Comparison of ENCODE assay signal across 9 mouse cellular contexts in genomic region chr7:25282731-25283211, GRCm38 (mm10). TPM values are rescaled to one million over a fixed set of nuclear protein-coding genes. Genes with fewer than 3 reads are reported as not detected.
DNase-seq lines count a peak whose midpoint lies in the region; ATAC-seq and TF ChIP-seq lines count a peak whose summit lies in the region.
"Had no signal": no experiment of that assay in that cellular context is flagged by ENCODE, and none has a peak within 500 bp of the region (broad histone marks: within the 10 kb centered on the region; RNA-seq: fewer than 3 reads in every experiment).

No protein-coding gene starts in this region.

- DNase-seq in CD4-positive, CD25-positive, alpha-beta regulatory T cell, adult 2 months (ENCODE audit: low read depth, low spot score), result peak; percentile 60
- DNase-seq in embryonic facial prominence, embryonic 10.5 days (ENCODE audit: low spot score), result no peak
- DNase-seq in heart, postnatal 10 days, result peak; percentile 61 to 65
- peak; percentile 62 for DNase-seq in midbrain, embryonic 14.5 days
- DNase-seq in thymus, postnatal 4 days, result peak; percentile 61

- H3K4me1 ChIP-seq in E14TG2a.4 (replicated peaks; ENCODE audit: low read depth, low read length), result peaks cover 73% of the 10 kb centered on the region
- peaks cover 62% of the 10 kb centered on the region for H3K4me1 ChIP-seq in embryonic facial prominence, embryonic 10.5 days
- peaks cover 48% of the 10 kb centered on the region for H3K4me1 ChIP-seq in limb, embryonic 12.5 days (replicated peaks)
- peaks cover 48% of the 10 kb centered on the region for H3K4me1 ChIP-seq in midbrain, embryonic 14.5 days (ENCODE audit: control insufficient read depth, insufficient read depth, low read length)

- peak overlapping the region; percentile 98 for H3K4me2 ChIP-seq in limb, embryonic 12.5 days
- H3K4me2 ChIP-seq in midbrain, embryonic 14.5 days (ENCODE audit: low read length), result peak overlapping the region; percentile 83

- WGBS in embryonic facial prominence, embryonic 10.5 days, result under 1% methylated on average over 36 of the region's 36 CpGs
- 1% methylated on average over 24 of the region's 36 CpGs for WGBS in limb, embryonic 12.5 days
- WGBS in midbrain, embryonic 14.5 days, result under 1% methylated on average over 36 of the region's 36 CpGs

- intact Hi-C loops in heart, postnatal 10 days (cut with DNase I), result loop anchor here (2.0 to 5.0 kb wide), 3 partner anchors 14 to 95 kb away; partner anchors contain the start of genes Megf8 and Pafah1b3

- H3K4me3 ChIP-seq in E14TG2a.4 (replicated peaks; ENCODE audit: low read length), result peak overlapping the region; percentile 91
- H3K4me3 ChIP-seq in embryonic facial prominence, embryonic 10.5 days, result peak overlapping the region; percentile 72
- peak overlapping the region; percentile 78 for H3K4me3 ChIP-seq in limb, embryonic 12.5 days (replicated peaks)
- peak overlapping the region; percentile 77 for H3K4me3 ChIP-seq in midbrain, embryonic 14.5 days (replicated peaks; ENCODE audit: low read depth, low read length)

- peak overlapping the region; percentile 81 for H3K9ac ChIP-seq in limb, embryonic 12.5 days (replicated peaks)
- peak overlapping the region; percentile 78 for H3K9ac ChIP-seq in midbrain, embryonic 14.5 days (replicated peaks; ENCODE audit: low read length)

- no peaks in the 10 kb centered on the region for H3K9me3 ChIP-seq in E14TG2a.4 (ENCODE audit: low read length)
- no peaks in the 10 kb centered on the region for H3K9me3 ChIP-seq in embryonic facial prominence, embryonic 10.5 days
- H3K9me3 ChIP-seq in limb, embryonic 12.5 days, result no peaks in the 10 kb centered on the region
- no peaks in the 10 kb centered on the region for H3K9me3 ChIP-seq in midbrain, embryonic 14.5 days (ENCODE audit: control insufficient read depth, low read length)

- H3K36me3 ChIP-seq in E14TG2a.4 (ENCODE audit: insufficient read depth, low read length), result peaks cover 40% of the 10 kb centered on the region
- H3K36me3 ChIP-seq in embryonic facial prominence, embryonic 10.5 days (replicated peaks), result peaks cover 34% of the 10 kb centered on the region
- H3K36me3 ChIP-seq in limb, embryonic 12.5 days, result peaks cover 32% of the 10 kb centered on the region
- H3K36me3 ChIP-seq in midbrain, embryonic 14.5 days (ENCODE audit: control insufficient read depth, insufficient read depth, low read length), result peaks cover 32% of the 10 kb centered on the region

- no peaks in the 10 kb centered on the region for H3K27me3 ChIP-seq in E14TG2a.4 (ENCODE audit: insufficient read depth, low read length)
- H3K27me3 ChIP-seq in embryonic facial prominence, embryonic 10.5 days (replicated peaks; ENCODE audit: low read depth, poor library complexity, severe bottlenecking), result no peaks in the 10 kb centered on the region
- no peaks in the 10 kb centered on the region for H3K27me3 ChIP-seq in limb, embryonic 12.5 days
- no peaks in the 10 kb centered on the region for H3K27me3 ChIP-seq in midbrain, embryonic 14.5 days (ENCODE audit: control insufficient read depth, insufficient read depth, low read length)

- TF ChIP-seq CTCF in E14TG2a.4 (conservative IDR thresholded peaks at IDR 0.05; ENCODE audit: low read length), result no peak

- ATAC-seq in CD4-positive, CD25-positive, alpha-beta regulatory T cell, adult 4 months, result no peak
- ATAC-seq in limb, embryonic 12.5 days (ENCODE audit: insufficient number of reproducible peaks, insufficient read depth, low FRiP score, low TSS enrichment, low read depth), result no peak
- no peak for ATAC-seq in midbrain, embryonic 14.5 days (ENCODE audit: low FRiP score, low TSS enrichment)

- H3K27ac ChIP-seq in embryonic facial prominence, embryonic 10.5 days (replicated peaks), result peak overlapping the region; percentile 98
- peak overlapping the region; percentile 100 for H3K27ac ChIP-seq in limb, embryonic 12.5 days
- peak overlapping the region; percentile 99 for H3K27ac ChIP-seq in midbrain, embryonic 14.5 days (replicated peaks; ENCODE audit: low read depth, low read length)

RNA-seq across cellular contexts. Expression of gene Pafah1b3, which starts 15.0 kb away (rescaled TPM):
- polyA plus RNA-seq in CD4-positive, CD25-positive, alpha-beta regulatory T cell, adult 4 months (2017; shearing (Covaris generic)), result 10 to 100 TPM; 23.6 to 42.6 TPM
- polyA plus RNA-seq in embryonic facial prominence, embryonic 10.5 days (2016; fragmentation: Nextera tagmentation; extraction: Ambion mirVana), result 281 and 301 TPM in 2 replicates
- 10 to 100 TPM; 12.8 to 16.0 TPM for total RNA-seq in heart, postnatal 10 days (2021)
- polyA plus RNA-seq in limb, embryonic 12.5 days (2016; fragmentation: Nextera tagmentation; extraction: Ambion mirVana), result 288 and 295 TPM in 2 replicates
- 630 and 836 TPM in 2 replicates for polyA plus RNA-seq in midbrain, embryonic 14.5 days (2014; fragmentation: Nextera tagmentation; extraction: Ambion mirVana)

RNA-seq across cellular contexts. Expression of gene Cic, which starts 15.3 kb away (rescaled TPM):
- 10 to 100 TPM; 24.1 to 27.2 TPM for polyA plus RNA-seq in CD4-positive, CD25-positive, alpha-beta regulatory T cell, adult 4 months (2017; shearing (Covaris generic))
- 17.1 and 21.4 TPM in 2 replicates for polyA plus RNA-seq in embryonic facial prominence, embryonic 10.5 days (2016; fragmentation: Nextera tagmentation; extraction: Ambion mirVana)
- total RNA-seq in heart, postnatal 10 days (2021), result 10 to 100 TPM; 88.4 to 90.5 TPM
- 34.9 and 38.7 TPM in 2 replicates for polyA plus RNA-seq in limb, embryonic 12.5 days (2016; fragmentation: Nextera tagmentation; extraction: Ambion mirVana)
- 47.3 and 52.0 TPM in 2 replicates for polyA plus RNA-seq in midbrain, embryonic 14.5 days (2014; fragmentation: Nextera tagmentation; extraction: Ambion mirVana)

RNA-seq across cellular contexts. Expression of gene Prr19, which starts 18.4 kb away (rescaled TPM):
- not detected for polyA plus RNA-seq in CD4-positive, CD25-positive, alpha-beta regulatory T cell, adult 4 months (2017; shearing (Covaris generic))
- polyA plus RNA-seq in embryonic facial prominence, embryonic 10.5 days (2016; fragmentation: Nextera tagmentation; extraction: Ambion mirVana), result 0.82 and 0.88 TPM in 2 replicates
- not detected for total RNA-seq in heart, postnatal 10 days (2021)
- polyA plus RNA-seq in limb, embryonic 12.5 days (2016; fragmentation: Nextera tagmentation; extraction: Ambion mirVana), result 0.66 and 0.86 TPM in 2 replicates
- 3.0 and 3.2 TPM in 2 replicates for polyA plus RNA-seq in midbrain, embryonic 14.5 days (2014; fragmentation: Nextera tagmentation; extraction: Ambion mirVana)
- total RNA-seq: hematopoietic stem cell, adult 5-6 weeks had no signal

RNA-seq across cellular contexts. Expression of gene Tmem145, which starts 23.1 kb away (rescaled TPM):
- not detected for polyA plus RNA-seq in CD4-positive, CD25-positive, alpha-beta regulatory T cell, adult 4 months (2017; shearing (Covaris generic))
- polyA plus RNA-seq in embryonic facial prominence, embryonic 10.5 days (2016; fragmentation: Nextera tagmentation; extraction: Ambion mirVana), result 0.85 and 1.0 TPM in 2 replicates
- total RNA-seq in heart, postnatal 10 days (2021), result not detected
- polyA plus RNA-seq in limb, embryonic 12.5 days (2016; fragmentation: Nextera tagmentation; extraction: Ambion mirVana), result 1.1 and 1.3 TPM in 2 replicates
- 68.6 and 77.8 TPM in 2 replicates for polyA plus RNA-seq in midbrain, embryonic 14.5 days (2014; fragmentation: Nextera tagmentation; extraction: Ambion mirVana)
- total RNA-seq: hematopoietic stem cell, adult 5-6 weeks had no signal

RNA-seq across cellular contexts. Expression of gene Erf, which starts 32.2 kb away (rescaled TPM):
- polyA plus RNA-seq in CD4-positive, CD25-positive, alpha-beta regulatory T cell, adult 4 months (2017; shearing (Covaris generic)), result under 1 TPM; 0.22 to 0.42 TPM
- 10.9 and 11.5 TPM in 2 replicates for polyA plus RNA-seq in embryonic facial prominence, embryonic 10.5 days (2016; fragmentation: Nextera tagmentation; extraction: Ambion mirVana)
- total RNA-seq in heart, postnatal 10 days (2021), result 10 to 100 TPM; 38.6 to 42.2 TPM
- polyA plus RNA-seq in limb, embryonic 12.5 days (2016; fragmentation: Nextera tagmentation; extraction: Ambion mirVana), result 22.3 and 24.3 TPM in 2 replicates
- 2.2 and 4.8 TPM in 2 replicates for polyA plus RNA-seq in midbrain, embryonic 14.5 days (2014; fragmentation: Nextera tagmentation; extraction: Ambion mirVana)
